Mouse (Mus musculus) retina, adult 2 months (tissue): Measurements from ENCODE around the gene Zfp239.

Experiments
- DNase-seq: peaks from one replicate; pipeline ENCODE4 v3.0.0-alpha.2; 2012; ENCODE audit warnings: low read depth, low spot score

Gene Zfp239

GRCm38 (mm10) chr6:117879408-117880115 is 17.7 kb downstream of the Zfp239 start:
- DNase-seq, result peak; percentile 97

- peak; percentile 13 for DNase-seq
These were observed 18.5 kb downstream of the Zfp239 start for GRCm38 (mm10) chr6:117880394-117880838.

- DNase-seq, result no peak
These were observed 19.3 kb downstream of the Zfp239 start for GRCm38 (mm10) chr6:117881229-117881628.

- no peak for DNase-seq
These were observed 20.1 kb downstream of the Zfp239 start for GRCm38 (mm10) chr6:117881997-117882396.

- no peak for DNase-seq
These were observed 24.0 kb downstream of the Zfp239 start for GRCm38 (mm10) chr6:117885943-117886342.

- no peak for DNase-seq
These were observed 26.1 kb downstream of the Zfp239 start for GRCm38 (mm10) chr6:117888032-117888431.

- DNase-seq, result no peak
These were observed 26.8 kb downstream of the Zfp239 start for GRCm38 (mm10) chr6:117888642-117889096.

- no peak for DNase-seq
These were observed 28.4 kb downstream of the Zfp239 start for GRCm38 (mm10) chr6:117890257-117890656.

GRCm38 (mm10) chr6:117891369-117892160 is 29.7 kb downstream of the Zfp239 start:
- DNase-seq, result no peak

GRCm38 (mm10) chr6:117892386-117892785 is 30.5 kb downstream of the Zfp239 start:
- DNase-seq, result no peak

- no peak for DNase-seq
These were observed 31.5 kb downstream of the Zfp239 start for GRCm38 (mm10) chr6:117893435-117893834.

- DNase-seq, result no peak
These were observed 35.9 kb downstream of the Zfp239 start for GRCm38 (mm10) chr6:117897800-117898199.

GRCm38 (mm10) chr6:117900126-117901080 is 38.5 kb downstream of the Zfp239 start, which contains the start of gene Hnrnpf:
TSS of gene Hnrnpf (plus strand) at chr6:117900324.
- no peak for DNase-seq

GRCm38 (mm10) chr6:117901510-117902402 is 39.9 kb downstream of the Zfp239 start:
- DNase-seq, result no peak

GRCm38 (mm10) chr6:117902556-117902955 is 40.7 kb downstream of the Zfp239 start:
- no peak for DNase-seq

- DNase-seq, result no peak
These were observed 41.9 kb downstream of the Zfp239 start for GRCm38 (mm10) chr6:117903836-117904235.

- no peak for DNase-seq
These were observed 43.5 kb downstream of the Zfp239 start for GRCm38 (mm10) chr6:117905260-117905930.

- DNase-seq, result no peak
These were observed 44.2 kb downstream of the Zfp239 start for GRCm38 (mm10) chr6:117906015-117906531.

- DNase-seq, result peak; percentile 93
These were observed 44.8 kb downstream of the Zfp239 start for GRCm38 (mm10) chr6:117906590-117907271.
